Mouse (Mus musculus): Measurements from ENCODE around the gene D630045J12Rik. TPM values are rescaled to one million over a fixed set of nuclear protein-coding genes. Genes with fewer than 3 reads are reported as not detected.

The D630045J12Rik gene
- total RNA-seq, 2 experiments from 2014 or later = 39.6 to 41.8 TPM

- no peak for DNase-seq (ENCODE audit: low spot score in 2 of 2)
Observed at GRCm38 (mm10) chr6:38242833-38243232, 11.0 kb downstream of the D630045J12Rik start.

GRCm38 (mm10) chr6:38242295-38242830 lies 11.4 kb downstream of the D630045J12Rik start:
- DNase-seq (ENCODE audit: low spot score in 2 of 2) = no peak

GRCm38 (mm10) chr6:38241508-38241907 lies 12.3 kb downstream of the D630045J12Rik start:
- DNase-seq (ENCODE audit: low spot score in 2 of 2) = no peak

GRCm38 (mm10) chr6:38240618-38241017 lies 13.2 kb downstream of the D630045J12Rik start:
- peak in 1 of 2 experiments; percentile 61 for DNase-seq (ENCODE audit: low spot score in 2 of 2)

- DNase-seq (ENCODE audit: low spot score in 2 of 2) = no peak
Observed at GRCm38 (mm10) chr6:38238382-38238781, 15.4 kb downstream of the D630045J12Rik start.

- DNase-seq (ENCODE audit: low spot score in 2 of 2) = no peak
Observed at GRCm38 (mm10) chr6:38235991-38236658, 17.7 kb downstream of the D630045J12Rik start.

GRCm38 (mm10) chr6:38233803-38234202 lies 20.0 kb downstream of the D630045J12Rik start:
- DNase-seq (ENCODE audit: low spot score in 2 of 2) = no peak

- DNase-seq (ENCODE audit: low spot score in 2 of 2) = no peak
Observed at GRCm38 (mm10) chr6:38232917-38233316, 20.9 kb downstream of the D630045J12Rik start.

GRCm38 (mm10) chr6:38231994-38232393 lies 21.8 kb downstream of the D630045J12Rik start:
- no peak for DNase-seq (ENCODE audit: low spot score in 2 of 2)

- no peak for DNase-seq (ENCODE audit: low spot score in 2 of 2)
Observed at GRCm38 (mm10) chr6:38224079-38224478, 29.7 kb downstream of the D630045J12Rik start.

- no peak for DNase-seq (ENCODE audit: low spot score in 2 of 2)
Observed at GRCm38 (mm10) chr6:38219261-38219660, 34.5 kb downstream of the D630045J12Rik start.

- DNase-seq (ENCODE audit: low spot score in 2 of 2) = no peak
Observed at GRCm38 (mm10) chr6:38215448-38216110, 38.2 kb downstream of the D630045J12Rik start.

GRCm38 (mm10) chr6:38207621-38208020 lies 46.2 kb downstream of the D630045J12Rik start:
- DNase-seq (ENCODE audit: low spot score in 2 of 2) = no peak

GRCm38 (mm10) chr6:38206941-38207531 lies 46.8 kb downstream of the D630045J12Rik start:
- no peak for DNase-seq (ENCODE audit: low spot score in 2 of 2)

GRCm38 (mm10) chr6:38205375-38205774 lies 48.4 kb downstream of the D630045J12Rik start:
- no peak for DNase-seq (ENCODE audit: low spot score in 2 of 2)

- DNase-seq (ENCODE audit: low spot score in 2 of 2) = no peak
Observed at GRCm38 (mm10) chr6:38203820-38204219, 50.0 kb downstream of the D630045J12Rik start.

- no peak for DNase-seq (ENCODE audit: low spot score in 2 of 2)
Observed at GRCm38 (mm10) chr6:38202816-38203215, 51.0 kb downstream of the D630045J12Rik start.

- DNase-seq (ENCODE audit: low spot score in 2 of 2) = no peak
Observed at GRCm38 (mm10) chr6:38201495-38201894, 52.3 kb downstream of the D630045J12Rik start.

GRCm38 (mm10) chr6:38199599-38199998 lies 54.2 kb downstream of the D630045J12Rik start:
- DNase-seq (ENCODE audit: low spot score in 2 of 2) = no peak

- no peak for DNase-seq (ENCODE audit: low spot score in 2 of 2)
Observed at GRCm38 (mm10) chr6:38198727-38199126, 55.1 kb downstream of the D630045J12Rik start.

GRCm38 (mm10) chr6:38196266-38197189 lies 57.3 kb downstream of the D630045J12Rik start:
- no peak for DNase-seq (ENCODE audit: low spot score in 2 of 2)

Data from layer of hippocampus, postnatal 14 days (tissue).